Mouse (Mus musculus) heart, postnatal 0 days (tissue): Measurements from ENCODE around the gene Eif4a1.

Experiments
- CTCF ChIP-seq: IDR thresholded peaks from 2 replicates; pipeline ENCODE4 v1.5.1; 2016; ENCODE audit warnings: antibody characterized with exemption, control low read depth, low read depth
- EP300 ChIP-seq: IDR thresholded peaks from 2 replicates; pipeline ENCODE4 v1.6.1; 2016; ENCODE audit warnings: antibody characterized with exemption, low read depth

GRCm38 (mm10) chr11:69689891-69690290 is 17.7 kb upstream of the Eif4a1 start:
- TF ChIP-seq CTCF (no peak), EP300 (no peak)
